Mouse (Mus musculus) left cerebral cortex, postnatal 36 days (tissue): ENCODE results near the gene Prmt3. TPM values are rescaled to one million over a fixed set of nuclear protein-coding genes. Genes with fewer than 3 reads are reported as not detected.

Experiments
- DNase-seq, 2 experiments: peaks; one replicate each; pipeline ENCODE4 v3.0.0; 2021 to 2022; ENCODE audit warnings: low spot score in 2 of 2, mixed read lengths in 1 of 2
- intact Hi-C: fragments of 180-260 bp; cut with DNase I; formaldehyde crosslinking; loops from one replicate; pipeline ENCODE4 v1.15.1; 2025
- total RNA-seq, 2 experiments: library from RNA; stranded (reverse); gene quantifications; 2 replicates each; pipeline ENCODE4 v1.2.3; 2021

Gene Prmt3
- total RNA-seq, 2 experiments from 2014 or later, result 30.1 to 34.4 TPM

- intact Hi-C loops, result no loop called here
- peak; percentile 17 to 21 for DNase-seq
These were observed 64.5 kb downstream of the Prmt3 start for GRCm38 (mm10) chr7:49842366-49843282.

DNA sequence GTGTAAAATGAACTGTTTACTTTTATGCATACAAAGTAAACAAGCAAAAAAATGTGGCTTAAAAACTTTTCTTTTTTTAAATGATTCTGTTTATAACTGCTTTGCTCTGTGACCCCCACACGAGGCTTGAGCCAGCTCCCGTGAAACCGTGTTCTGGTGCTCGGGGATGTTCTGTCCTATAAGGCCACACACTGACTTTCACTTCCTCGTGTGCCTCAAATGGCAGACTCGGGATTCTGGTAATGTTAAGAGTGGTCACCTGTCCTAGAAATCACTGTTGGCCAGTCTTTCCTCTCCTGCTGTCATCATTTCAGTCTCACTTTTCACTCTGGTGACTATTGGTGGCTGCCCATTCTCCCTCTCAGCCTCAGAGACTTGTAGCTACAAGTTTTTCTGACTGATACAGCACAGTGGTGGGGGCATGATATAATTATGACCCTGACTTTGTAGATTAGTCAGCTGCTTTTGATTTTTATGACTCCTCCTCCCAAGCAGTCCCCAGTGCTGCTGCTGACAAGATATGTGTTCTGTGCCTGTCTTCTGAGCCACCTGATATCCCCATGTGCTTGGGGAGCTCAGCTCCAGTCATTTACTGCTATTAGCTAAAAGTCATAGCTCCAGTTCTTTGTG, 65.3 kb downstream of the Prmt3 start:
- no peak for DNase-seq
- intact Hi-C loops, result no loop called here

DNA sequence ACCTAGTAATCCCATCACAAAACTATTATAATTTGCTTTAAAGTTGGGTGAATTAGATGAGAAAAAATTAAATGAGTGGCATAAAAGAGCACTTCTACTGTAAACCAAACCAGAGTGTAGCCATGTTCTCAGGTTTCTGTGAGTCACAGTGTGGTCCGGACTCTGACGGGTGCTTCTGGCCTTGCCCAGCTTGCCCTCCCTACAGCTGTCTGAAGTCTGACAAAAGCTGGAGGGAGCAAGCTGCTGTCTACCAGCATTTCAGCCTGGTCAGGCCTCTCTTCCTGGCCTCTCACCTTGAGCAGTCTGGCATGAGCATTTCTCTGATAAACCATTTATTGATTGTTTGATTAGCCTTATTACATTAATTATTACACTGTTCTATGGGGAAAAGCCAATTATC, 69.8 kb downstream of the Prmt3 start:
- no peak for DNase-seq
- intact Hi-C loops, result no loop called here

DNA sequence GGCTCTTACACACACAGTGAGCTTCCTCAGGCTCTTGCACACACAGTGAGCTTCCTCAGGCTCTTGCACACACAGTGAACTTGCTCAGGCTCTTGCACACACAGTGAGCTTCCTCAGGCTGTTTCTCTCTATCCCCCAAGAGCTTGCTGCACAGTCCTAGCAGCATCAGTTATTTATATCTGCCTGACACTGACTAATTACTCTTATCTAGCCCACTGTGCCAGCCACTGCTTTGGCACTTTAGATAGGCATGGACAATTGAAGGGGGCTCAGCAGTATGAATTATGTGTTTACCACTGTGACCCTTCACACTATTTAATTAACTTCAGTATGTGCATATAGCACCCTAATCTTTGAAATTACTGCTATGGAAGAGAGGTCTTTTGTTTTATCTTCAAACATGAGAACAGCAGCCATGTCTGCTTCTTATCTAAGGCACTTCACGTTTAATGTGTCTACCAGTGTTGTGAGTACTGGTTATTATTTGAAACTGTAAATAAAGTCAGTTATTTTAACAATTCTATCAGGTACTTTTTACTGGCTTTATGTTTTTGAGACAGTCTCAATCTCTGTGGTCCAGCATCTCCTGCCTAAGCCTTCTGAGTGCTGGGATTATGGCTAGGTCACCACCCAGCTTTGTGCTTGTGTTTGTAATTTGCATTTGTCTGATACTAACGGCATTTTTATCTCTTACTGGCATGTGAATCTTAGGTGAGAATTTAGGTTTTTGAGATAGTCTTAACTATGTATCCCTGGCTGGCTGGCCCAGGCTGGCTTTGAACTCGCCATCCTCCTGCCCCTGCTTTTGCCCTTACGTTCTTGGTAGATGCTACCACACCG, 75.4 kb downstream of the Prmt3 start:
- no peak for DNase-seq
- intact Hi-C loops, result no loop called here

- intact Hi-C loops, result no loop called here
- no peak for DNase-seq
These were observed 79.2 kb downstream of the Prmt3 start for GRCm38 (mm10) chr7:49857347-49857746.

- no peak for DNase-seq
- intact Hi-C loops, result no loop called here
These were observed 80.1 kb downstream of the Prmt3 start for GRCm38 (mm10) chr7:49858257-49858656.

GRCm38 (mm10) chr7:49859820-49860219, 81.7 kb downstream of the Prmt3 start:
- DNase-seq, result no peak
- intact Hi-C loops, result no loop called here

DNA sequence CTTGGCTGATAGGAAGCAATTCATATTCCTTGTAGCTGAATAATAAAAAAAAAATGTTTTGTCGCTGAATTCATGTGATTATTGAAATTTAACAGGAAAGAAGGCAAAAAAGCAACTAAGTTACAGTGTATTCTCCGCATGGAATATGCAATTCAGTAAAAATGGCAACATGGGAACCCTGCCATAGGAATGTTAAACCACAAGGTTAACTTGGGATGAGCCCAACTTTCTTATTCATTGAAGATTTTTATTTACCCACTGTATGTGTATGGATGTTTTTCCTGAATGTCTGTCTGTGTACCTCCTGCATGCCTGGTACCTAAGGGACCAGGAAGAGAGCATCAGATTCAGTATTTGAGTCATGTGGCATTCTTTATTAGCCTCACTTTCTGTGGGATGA, 83.0 kb downstream of the Prmt3 start:
- intact Hi-C loops, result no loop called here
- no peak for DNase-seq

DNA sequence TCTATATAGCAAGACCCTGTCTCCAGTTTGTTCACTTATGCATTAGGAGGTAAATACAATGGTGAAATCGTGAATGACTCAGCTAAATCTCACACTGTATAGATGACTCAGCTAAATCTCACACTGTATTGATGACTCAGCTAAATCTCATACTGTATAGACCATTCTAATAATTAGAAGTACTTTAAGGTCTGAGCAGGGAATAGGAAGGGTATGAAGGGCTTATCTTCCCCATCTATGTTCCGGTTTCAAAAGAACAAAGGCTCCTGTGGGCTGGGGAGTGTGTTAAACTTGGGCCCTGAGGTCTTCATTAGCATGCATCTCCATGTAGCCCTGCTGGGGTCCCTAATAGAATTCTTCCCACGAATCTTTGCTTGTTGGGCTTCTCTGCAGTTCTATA, 85.6 kb downstream of the Prmt3 start:
- no peak for DNase-seq
- intact Hi-C loops, result no loop called here

DNA sequence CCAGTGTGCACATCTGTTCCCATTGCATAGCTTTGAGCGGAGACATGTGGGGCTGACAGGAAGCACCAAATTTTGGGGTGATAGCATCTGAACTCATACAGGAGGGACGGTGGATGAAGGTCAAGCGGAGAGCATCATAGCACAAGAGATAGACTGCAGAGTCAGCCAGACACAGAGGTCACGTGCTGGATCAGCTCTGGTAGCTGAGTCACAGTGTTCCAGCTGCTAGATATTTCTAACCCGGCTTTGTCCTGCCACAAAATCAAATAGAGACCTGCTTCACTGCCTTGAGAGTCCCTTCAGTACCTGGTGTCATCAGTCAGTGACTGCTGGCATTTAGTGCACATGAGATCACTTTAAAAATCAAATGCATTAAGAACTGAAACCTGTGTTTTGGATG, 91.5 kb downstream of the Prmt3 start:
- intact Hi-C loops, result no loop called here

GRCm38 (mm10) chr7:49870276-49870675, 92.1 kb downstream of the Prmt3 start:
- no peak for DNase-seq
- intact Hi-C loops, result no loop called here

More for the DNA sequence above, 91.5 kb downstream of the Prmt3 start:
- no peak for DNase-seq

- no peak for DNase-seq
- intact Hi-C loops, result no loop called here
These were observed 99.2 kb downstream of the Prmt3 start for GRCm38 (mm10) chr7:49877307-49877706.

DNA sequence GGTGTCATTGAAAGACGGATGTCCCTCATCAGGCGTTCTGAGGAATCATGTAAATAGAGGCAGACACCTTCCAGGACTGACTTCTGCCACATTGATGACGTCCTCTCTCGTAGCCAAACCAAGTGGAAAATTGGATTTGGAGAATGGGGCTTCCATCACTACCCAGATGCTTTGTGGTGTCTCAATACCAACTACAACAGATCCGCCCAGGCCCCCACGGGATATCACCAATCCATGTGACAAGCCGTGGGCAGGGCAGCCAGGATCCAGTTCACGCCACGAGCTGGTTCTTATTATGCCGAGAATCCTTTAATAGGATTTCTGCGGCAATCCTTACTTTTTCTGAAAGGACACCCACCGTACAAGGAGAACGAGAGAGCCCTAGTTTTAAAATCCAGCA, 100.9 kb downstream of the Prmt3 start:
- intact Hi-C loops, result no loop called here
- no peak for DNase-seq

DNA sequence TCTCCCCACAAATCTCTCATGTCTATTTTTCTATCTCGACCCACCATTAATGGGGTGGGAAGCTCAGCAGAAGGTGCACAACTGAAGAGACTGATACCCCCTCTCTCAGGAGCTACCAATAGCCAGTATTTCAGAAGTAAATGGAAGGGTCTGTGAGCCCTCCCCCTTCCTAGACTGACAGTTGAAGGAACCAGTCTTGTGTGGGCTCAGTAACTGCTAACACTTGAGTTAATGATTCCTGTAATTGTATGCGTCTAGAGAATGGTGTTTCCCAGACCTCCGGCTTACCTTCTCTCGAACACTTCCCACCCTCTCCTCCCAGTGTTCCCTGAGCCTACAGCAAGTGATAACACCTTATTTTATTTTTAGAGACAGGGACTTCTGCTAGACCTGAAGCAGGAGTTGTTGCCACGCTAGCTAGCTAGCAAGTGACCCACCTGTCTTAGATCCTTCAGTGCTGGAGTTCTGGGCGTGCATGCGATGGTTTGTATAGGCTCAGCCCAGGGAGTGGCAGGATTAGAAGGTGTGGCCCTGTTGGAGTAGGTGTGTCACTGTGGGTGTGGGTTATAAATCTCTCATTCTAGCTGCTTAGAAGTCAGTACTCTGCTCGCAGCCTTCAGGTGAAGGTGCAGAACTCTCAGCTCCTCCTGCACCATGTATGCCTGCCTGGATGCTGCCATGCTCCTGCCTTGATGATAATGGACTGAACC, 102.0 kb downstream of the Prmt3 start:
- intact Hi-C loops, result no loop called here

GRCm38 (mm10) chr7:49882288-49882687, 104.1 kb downstream of the Prmt3 start:
- no peak for DNase-seq

More for the DNA sequence above, 102.0 kb downstream of the Prmt3 start:
- no peak for DNase-seq

DNA sequence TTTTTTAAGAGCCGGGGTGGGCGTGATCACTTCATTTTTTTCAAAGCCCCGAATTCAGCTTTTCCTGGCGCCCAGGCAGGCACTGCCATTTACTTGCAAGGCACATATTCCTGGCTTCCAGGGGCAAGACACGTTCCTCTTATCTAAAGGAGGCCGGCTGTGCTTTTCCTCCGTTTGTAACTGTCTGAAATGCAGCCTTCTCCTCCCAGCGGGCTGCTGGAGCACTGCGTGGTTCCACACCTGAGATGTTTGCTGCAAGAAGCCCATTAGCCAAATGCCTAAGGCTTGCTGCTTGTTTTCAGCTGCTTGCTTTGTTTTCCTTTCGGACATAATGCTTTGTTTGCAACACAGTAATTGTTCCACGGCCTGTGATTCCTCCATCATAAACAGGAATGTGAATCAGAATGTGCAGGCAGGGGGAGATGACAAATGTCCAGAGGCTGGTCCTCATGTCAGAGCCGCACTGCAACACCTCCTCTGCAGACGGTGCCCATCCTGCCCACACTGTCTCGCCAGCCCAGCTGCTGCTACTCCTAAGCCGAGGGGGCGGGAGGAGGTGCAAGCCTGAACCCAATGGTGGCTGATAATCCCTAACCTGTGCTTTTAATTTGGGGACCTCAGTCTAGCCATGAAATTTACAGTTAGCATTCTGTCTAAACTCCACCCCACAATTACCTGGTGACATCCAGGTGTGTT, 104.7 kb downstream of the Prmt3 start:
- intact Hi-C loops, result no loop called here
- DNase-seq, result peak; percentile 18 to 36

More at GRCm38 (mm10) chr7:49882288-49882687, 104.1 kb downstream of the Prmt3 start:
- intact Hi-C loops, result no loop called here

DNA sequence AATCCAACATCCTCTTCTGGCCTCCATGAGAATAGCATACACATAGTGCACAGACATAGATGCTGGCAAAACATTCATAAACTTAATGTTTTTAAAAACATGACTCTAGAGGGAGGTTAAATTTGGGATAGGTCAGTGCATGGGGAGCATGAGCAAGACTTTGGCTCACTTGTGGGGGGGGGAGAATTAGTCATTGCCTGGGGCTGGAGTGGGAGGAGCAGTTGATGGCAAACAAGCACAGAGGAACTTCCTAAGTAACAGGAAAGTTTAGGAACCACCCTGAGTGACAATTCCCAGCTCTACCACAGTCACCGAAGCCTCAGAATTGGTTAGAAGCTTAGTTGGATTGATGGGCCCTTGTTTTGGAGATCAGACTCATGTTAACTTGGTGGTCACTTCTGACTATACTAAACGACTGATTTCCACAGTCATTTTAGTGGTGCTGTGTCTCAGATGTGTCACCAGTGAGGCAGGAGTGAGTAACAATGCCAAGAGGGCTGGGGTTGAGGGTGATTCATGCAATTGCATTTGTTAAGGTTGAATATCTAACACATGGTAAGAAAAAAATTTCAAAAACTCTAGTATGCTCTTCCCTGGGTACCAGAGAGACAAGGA, 109.7 kb downstream of the Prmt3 start:
- intact Hi-C loops, result no loop called here
- no peak for DNase-seq

- intact Hi-C loops, result no loop called here
- no peak for DNase-seq
These were observed 116.6 kb downstream of the Prmt3 start for GRCm38 (mm10) chr7:49894786-49895185.

DNA sequence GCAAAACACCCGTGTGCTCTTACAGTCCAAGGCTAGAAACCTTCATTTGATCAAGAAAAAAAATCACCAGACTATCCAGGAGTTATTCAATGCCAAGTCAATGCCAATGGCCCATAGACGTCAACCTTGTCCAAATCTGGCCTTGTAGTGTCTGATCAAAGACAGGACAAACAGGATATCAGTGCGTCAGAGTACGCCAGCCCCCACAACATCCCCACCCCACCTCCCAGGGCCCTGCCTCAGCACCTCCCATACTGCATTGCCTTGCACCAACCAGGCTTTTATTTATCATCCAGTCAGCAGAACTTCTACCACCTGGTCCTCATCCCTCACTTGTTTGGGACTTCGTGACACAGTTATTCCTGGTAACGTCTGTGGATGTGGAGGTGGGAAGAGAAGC, 117.2 kb downstream of the Prmt3 start:
- DNase-seq, result no peak
- intact Hi-C loops, result no loop called here
